Mouse (Mus musculus) kidney, adult 11 months (tissue): Measurements from ENCODE around the gene Sfta2.
A peak's percentile ranks its signal among the peaks of the same experiment; 100 is the strongest.

Experiments
- DNase-seq: peaks from one replicate; pipeline ENCODE4 v3.0.0; 2022

Sfta2 gene

GRCm38 (mm10) chr17:35681986-35682385 is 80.6 kb downstream of the Sfta2 start:
- DNase-seq, result no peak

DNA sequence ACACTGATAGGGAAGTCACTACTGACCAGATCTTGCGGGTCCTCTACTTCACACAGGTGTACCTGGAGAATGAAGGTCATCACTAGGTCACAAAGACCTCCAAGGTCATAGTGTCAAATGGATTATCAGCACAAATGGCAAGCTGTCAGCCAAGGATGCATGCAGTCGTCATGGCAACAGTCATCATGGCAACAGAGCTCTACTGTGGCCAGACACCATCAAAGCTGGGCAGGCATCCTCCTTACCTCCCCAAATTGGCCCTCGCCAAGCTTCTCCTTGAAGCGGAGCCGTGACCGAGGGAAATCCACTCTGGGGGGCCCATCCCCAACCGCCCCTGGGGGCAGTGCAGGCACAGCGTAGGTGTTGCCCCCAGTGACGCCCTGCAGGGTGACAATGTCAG is 83.7 kb downstream of the Sfta2 start:
- no peak for DNase-seq

DNA sequence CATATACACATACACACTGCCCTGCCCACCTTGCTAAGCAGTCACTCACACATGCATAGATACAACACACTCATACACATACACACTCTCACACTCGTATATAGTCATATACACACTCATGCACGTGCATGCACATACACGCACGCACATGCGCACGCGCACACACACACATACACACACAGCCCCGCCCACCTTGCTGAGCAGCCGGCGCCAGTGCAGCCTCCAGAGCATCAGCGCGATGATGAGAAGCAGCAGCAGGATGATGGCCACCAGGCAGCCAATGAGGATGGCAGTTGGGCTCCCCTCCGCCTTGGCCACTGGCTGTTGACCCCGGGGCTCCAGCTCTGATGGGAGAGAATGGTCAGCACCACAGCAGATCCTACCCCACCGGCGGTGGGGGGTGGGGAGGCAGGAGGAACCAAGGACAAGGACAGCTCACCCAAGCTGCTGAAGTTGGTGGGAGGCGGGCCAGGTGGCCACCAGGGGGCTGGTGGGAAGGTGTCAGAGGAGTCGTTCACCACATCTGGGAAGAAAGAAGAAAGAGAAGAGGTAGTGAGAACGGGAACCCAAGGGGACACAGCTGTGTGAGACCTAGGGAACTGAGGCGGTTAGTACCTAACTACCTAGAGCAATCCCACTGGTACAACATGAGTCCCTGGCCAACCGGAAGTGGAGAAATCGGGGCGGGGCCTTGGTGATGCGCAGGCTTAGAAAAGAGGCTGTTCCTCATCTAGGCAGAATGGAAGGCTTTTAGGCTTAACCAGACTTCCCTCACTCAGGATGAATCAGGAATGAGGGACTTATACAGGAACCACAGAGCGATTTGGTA is 87.2 kb downstream of the Sfta2 start:
- DNase-seq, result no peak

GRCm38 (mm10) chr17:35689936-35690645 is 88.7 kb downstream of the Sfta2 start:
- DNase-seq, result no peak

DNA sequence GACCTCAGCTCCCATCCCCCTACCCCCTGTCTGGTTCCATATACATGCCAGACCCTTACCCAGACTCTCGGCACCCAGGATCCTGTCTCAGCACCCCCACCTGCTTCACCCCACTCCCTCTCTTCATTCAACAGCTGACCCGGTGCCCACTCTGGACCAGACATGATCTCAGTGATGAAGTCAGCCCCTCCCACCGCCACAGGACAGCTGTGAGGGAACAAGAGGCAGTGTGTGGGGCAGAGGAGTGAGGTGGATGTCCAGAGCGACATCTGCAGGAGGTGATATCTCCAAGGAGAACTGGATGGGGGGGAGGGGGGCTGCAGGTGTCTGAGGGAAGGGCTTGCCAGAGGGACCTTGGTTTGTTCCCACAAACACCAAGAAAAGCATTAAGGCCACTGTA is 90.5 kb downstream of the Sfta2 start:
- DNase-seq, result no peak

DNA sequence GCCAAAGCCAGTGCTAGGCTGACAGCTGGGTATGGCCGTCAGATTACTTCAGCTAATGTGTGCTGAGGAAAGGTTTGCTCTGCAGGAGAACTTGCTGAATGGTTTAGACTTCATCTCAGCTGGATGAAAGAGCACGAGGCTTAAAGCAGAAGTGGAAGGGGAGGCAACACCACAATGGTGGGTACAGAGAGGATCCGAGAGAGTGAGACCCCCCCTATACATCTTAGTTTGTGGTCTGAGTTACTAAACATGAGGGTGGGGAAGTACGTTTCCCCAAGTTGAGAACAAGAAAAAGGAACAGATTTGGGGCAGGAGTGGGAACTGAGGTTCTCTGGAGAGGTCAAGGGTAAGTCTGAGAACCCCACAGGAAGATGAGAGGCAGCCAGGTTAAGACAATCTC is 91.0 kb downstream of the Sfta2 start:
- DNase-seq, result no peak

GRCm38 (mm10) chr17:35693906-35694305 is 92.6 kb downstream of the Sfta2 start:
- DNase-seq, result no peak

GRCm38 (mm10) chr17:35695289-35695688 is 93.9 kb downstream of the Sfta2 start:
- no peak for DNase-seq

DNA sequence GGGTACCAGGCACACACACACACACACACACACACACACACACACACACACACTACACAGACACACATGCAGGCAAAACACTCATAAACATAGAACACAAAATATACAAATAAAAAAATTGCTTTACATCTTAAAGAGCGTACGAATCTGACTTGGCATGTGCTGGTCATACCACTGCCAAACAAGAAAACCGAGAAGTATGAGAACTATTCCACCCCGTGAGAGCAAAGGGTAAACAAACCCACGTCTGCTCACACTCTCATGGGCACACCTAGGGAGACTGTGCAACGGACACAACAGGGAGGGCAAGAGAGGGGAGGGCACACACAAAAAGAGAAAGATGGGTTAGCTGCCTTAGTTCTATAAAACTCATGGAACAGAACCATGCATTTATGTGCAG is 95.3 kb downstream of the Sfta2 start:
- no peak for DNase-seq

DNA sequence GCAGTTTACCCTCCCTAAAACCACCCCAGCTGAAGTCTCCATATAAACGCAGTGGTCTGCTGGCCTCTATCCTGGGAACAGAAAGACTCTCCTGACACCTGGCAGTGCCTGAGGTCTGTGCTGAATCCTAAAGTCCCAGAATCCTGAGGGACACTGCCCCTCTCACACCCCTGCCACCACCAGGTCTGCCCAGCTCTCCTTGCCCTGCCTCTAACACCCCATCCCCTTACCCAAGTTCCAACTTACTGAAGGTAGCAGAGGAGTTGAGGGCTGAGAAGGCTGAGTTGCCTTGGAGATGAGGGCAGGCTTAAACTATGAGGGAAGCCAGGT is 96.0 kb downstream of the Sfta2 start:
- DNase-seq, result no peak

- DNase-seq, result no peak
These were observed 96.6 kb downstream of the Sfta2 start for GRCm38 (mm10) chr17:35697759-35698500.

- no peak for DNase-seq
These were observed 97.1 kb downstream of the Sfta2 start for GRCm38 (mm10) chr17:35698501-35698883.

DNA sequence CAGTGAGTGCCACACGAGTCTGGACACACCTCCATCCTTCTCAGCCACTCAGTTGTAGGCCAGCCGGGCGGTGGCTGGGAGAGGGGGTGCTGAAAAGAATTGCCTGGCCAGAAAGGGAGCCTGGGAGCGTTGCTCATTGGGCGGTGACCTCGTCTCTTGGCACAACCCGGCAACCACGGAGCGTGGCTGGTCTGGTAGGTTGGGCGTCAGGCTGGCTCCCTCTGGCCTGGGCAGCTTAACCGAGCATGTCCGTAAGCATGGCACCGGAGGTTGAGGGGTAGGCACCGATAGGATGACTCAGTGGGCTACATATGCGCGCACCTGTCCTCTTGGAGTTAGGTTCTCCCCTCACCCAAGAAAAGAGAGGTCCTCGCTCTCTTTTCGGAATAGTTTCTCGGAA is 98.6 kb downstream of the Sfta2 start:
- peak; percentile 96 for DNase-seq
